Mouse (Mus musculus): ENCODE measurements at regions not wholly inside any gene's neighbourhood (a gene's known extent, or its start where the extent isn't known, plus 50 kb on each side); places are given as distances from the start of the nearest gene placed in this dataset.
"Not testable (repeated sequence)": the region's sequence is repeated elsewhere in the genome, so short reads cannot be mapped to it uniquely, and the experiment has no call there.

- ChIA-PET CTCF (no interaction called here), POLR2A (interaction anchor here in 3 of 4 experiments (0.6 to 2.2 kb wide), 6 partner anchors 10 to 697 kb away, joined by 3 to 11 read pairs (median 4); partner anchors contain the start of gene Soat1 (in 1 of the 3))
Measured at GRCm38 (mm10) chr1:157048996-157049395, 59.5 kb downstream of the Tex35 start.

- POLR2A ChIA-PET: interaction anchor here in 3 of 4 experiments (0.6 to 2.2 kb wide), 7 partner anchors 9 to 698 kb away, joined by 3 to 11 read pairs (median 4); partner anchors contain the start of gene Soat1 (in 1 of the 3)
- CTCF ChIA-PET: no interaction called here
Measured at GRCm38 (mm10) chr1:157048201-157048923, 60.1 kb downstream of the Tex35 start.

- POLR2A ChIA-PET: interaction anchor here in 1 of 4 experiments (1.2 to 2.2 kb wide), 2 partner anchors 9 to 33 kb away, joined by 4 to 8 read pairs; no protein-coding TSS in a partner anchor
- CTCF ChIA-PET: no interaction called here
Measured at GRCm38 (mm10) chr1:157047751-157048200, 60.7 kb downstream of the Tex35 start.

GRCm38 (mm10) chr1:157046760-157047182, 61.7 kb downstream of the Tex35 start:
- ChIA-PET POLR2A (interaction anchor here in 1 of 4 experiments (1.2 kb wide), 1 partner anchor 34 kb away, joined by 4 read pairs; no protein-coding TSS in a partner anchor), CTCF (no interaction called here)

- ChIA-PET CTCF (interaction anchor here in 3 of 4 experiments (0.5 to 1.1 kb wide), 3 partner anchors 36 to 461 kb away, joined by 3 to 5 read pairs (median 4); no protein-coding TSS in a partner anchor), POLR2A (interaction anchor here (0.6 to 2.6 kb wide), 18 partner anchors 9 to 567 kb away, joined by 3 to 12 read pairs (median 4); no protein-coding TSS in a partner anchor)
Measured at GRCm38 (mm10) chr1:157039836-157040196, 68.7 kb downstream of the Tex35 start.

GRCm38 (mm10) chr1:157039016-157039835, 69.3 kb downstream of the Tex35 start:
- CTCF ChIA-PET: interaction anchor here (0.5 to 1.2 kb wide), 4 partner anchors 37 to 460 kb away, joined by 3 to 5 read pairs (median 4); no protein-coding TSS in a partner anchor
- POLR2A ChIA-PET: interaction anchor here (0.6 to 2.6 kb wide), 18 partner anchors 9 to 566 kb away, joined by 3 to 12 read pairs (median 4); no protein-coding TSS in a partner anchor

- POLR2A ChIA-PET: interaction anchor here (0.6 to 2.6 kb wide), 15 partner anchors 9 to 100 kb away, joined by 3 to 12 read pairs (median 3); no protein-coding TSS in a partner anchor
- CTCF ChIA-PET: interaction anchor here in 1 of 4 experiments (1.2 kb wide), 1 partner anchor 286 kb away, joined by 4 read pairs; no protein-coding TSS in a partner anchor
Measured at GRCm38 (mm10) chr1:157038111-157039008, 70.1 kb downstream of the Tex35 start.

GRCm38 (mm10) chr1:157037246-157037991, 71.1 kb downstream of the Tex35 start:
- ChIA-PET POLR2A (interaction anchor here in 3 of 4 experiments (0.6 to 2.6 kb wide), 6 partner anchors 8 to 99 kb away, joined by 3 to 8 read pairs (median 3); no protein-coding TSS in a partner anchor), CTCF (no interaction called here)

GRCm38 (mm10) chr1:157036779-157037178, 71.7 kb downstream of the Tex35 start:
- CTCF ChIA-PET: interaction anchor here in 1 of 4 experiments (0.5 kb wide), 1 partner anchor 71 kb away, joined by 3 read pairs; no protein-coding TSS in a partner anchor

GRCm38 (mm10) chr1:157035221-157035620, 73.3 kb downstream of the Tex35 start:
- POLR2A ChIA-PET: interaction anchor here in 1 of 4 experiments (0.6 kb wide), 1 partner anchor 306 kb away, joined by 5 read pairs; no protein-coding TSS in a partner anchor

More at GRCm38 (mm10) chr1:157036779-157037178, 71.7 kb downstream of the Tex35 start:
- POLR2A ChIA-PET: interaction anchor here in 2 of 4 experiments (0.9 to 1.5 kb wide), 4 partner anchors 18 to 81 kb away, joined by 3 to 4 read pairs (median 4); no protein-coding TSS in a partner anchor

GRCm38 (mm10) chr1:157028682-157029081, 79.8 kb downstream of the Tex35 start:
- POLR2A ChIA-PET: interaction anchor here in 2 of 4 experiments (0.8 to 0.9 kb wide), 2 partner anchors 9 to 10 kb away, joined by 3 read pairs; no protein-coding TSS in a partner anchor

More at GRCm38 (mm10) chr1:157035221-157035620, 73.3 kb downstream of the Tex35 start:
- CTCF ChIA-PET: not testable (repeated sequence)

GRCm38 (mm10) chr1:157027681-157028080, 80.8 kb downstream of the Tex35 start:
- ChIA-PET POLR2A (interaction anchor here in 1 of 4 experiments (0.6 kb wide), 1 partner anchor 149 kb away, joined by 3 read pairs; no protein-coding TSS in a partner anchor), CTCF (interaction anchor here in 2 of 4 experiments (0.6 to 0.7 kb wide), 2 partner anchors 553 to 912 kb away, joined by 3 to 7 read pairs; no protein-coding TSS in a partner anchor)

More at GRCm38 (mm10) chr1:157028682-157029081, 79.8 kb downstream of the Tex35 start:
- CTCF ChIA-PET: interaction anchor here in 2 of 4 experiments (0.6 to 0.7 kb wide), 3 partner anchors 86 to 789 kb away, joined by 3 to 4 read pairs (median 3); no protein-coding TSS in a partner anchor

- ChIA-PET POLR2A (no interaction called here), CTCF (no interaction called here)
Measured at GRCm38 (mm10) chr1:157023462-157023861, 84.0 kb upstream of the Ralgps2 start.

GRCm38 (mm10) chr1:157022456-157023435, 83.3 kb upstream of the Ralgps2 start:
- ChIA-PET POLR2A (interaction anchor here in 1 of 4 experiments (0.8 kb wide), 1 partner anchor 115 kb away, joined by 5 read pairs; no protein-coding TSS in a partner anchor), CTCF (interaction anchor here in 1 of 4 experiments (1.7 kb wide), 1 partner anchor 54 kb away, joined by 7 read pairs; no protein-coding TSS in a partner anchor)

GRCm38 (mm10) chr1:157019892-157020291, 80.5 kb upstream of the Ralgps2 start:
- POLR2A ChIA-PET: no interaction called here
- CTCF ChIA-PET: interaction anchor here in 1 of 4 experiments (1.1 kb wide), 1 partner anchor 14 kb away, joined by 3 read pairs; no protein-coding TSS in a partner anchor

Data from embryonic stem cell, embryonic (primary cell).